Comparison of ENCODE assay signal across 8 mouse cellular contexts in the genomic region with DNA sequence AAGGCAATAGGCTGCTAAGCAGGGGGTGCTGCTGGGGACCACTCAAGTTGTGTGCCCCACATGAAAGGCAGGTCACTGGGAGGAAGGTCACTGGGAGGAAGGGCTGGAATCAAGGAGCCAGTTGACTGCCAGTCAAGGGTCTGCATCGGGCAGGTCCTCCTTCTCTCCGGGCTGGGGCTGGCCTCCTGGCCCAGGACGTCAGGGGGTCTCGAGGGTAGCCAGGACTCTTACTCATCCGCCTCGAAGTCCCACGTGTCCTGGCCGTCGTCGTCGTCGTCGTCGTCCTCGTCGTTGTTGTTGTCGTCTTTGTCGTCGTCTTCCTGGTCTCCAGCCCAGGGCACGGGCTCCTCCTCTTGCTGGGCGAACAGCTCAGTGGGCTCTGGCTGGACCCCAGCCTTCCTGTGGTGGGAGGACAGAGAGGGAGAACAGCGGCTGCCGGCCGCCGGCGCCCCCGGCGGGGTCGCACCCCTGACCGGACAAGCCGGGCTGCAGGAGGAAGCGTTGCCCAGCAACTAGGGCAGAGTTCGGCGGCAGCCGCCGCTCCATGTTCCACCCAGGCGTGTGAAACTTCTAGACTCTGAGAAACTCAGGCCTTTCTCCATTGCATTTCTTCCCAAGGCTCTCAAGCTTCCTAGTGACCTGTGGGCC. TPM values are rescaled to one million over a fixed set of nuclear protein-coding genes. Genes with fewer than 3 reads are reported as not detected.
DNase-seq lines count a peak whose midpoint lies in the region; ATAC-seq lines count a peak whose summit lies in the region.

No protein-coding gene starts in this region.

- no peaks in the 10 kb centered on the region for H3K9me3 ChIP-seq in heart, embryonic 14.5 days (ENCODE audit: control insufficient read depth, low read length)
- no peaks in the 10 kb centered on the region for H3K9me3 ChIP-seq in midbrain, embryonic 14.5 days (ENCODE audit: control insufficient read depth, low read length)

- no peak overlapping the region for H3K27ac ChIP-seq in heart, embryonic 14.5 days (replicated peaks in 1 of 2; ENCODE audit: control insufficient read depth in 1 of 2, insufficient read depth in 1 of 2, low read depth in 2 of 2, low read length in 2 of 2)
- H3K27ac ChIP-seq in midbrain, embryonic 14.5 days (replicated peaks; ENCODE audit: low read depth, low read length), result no peak overlapping the region

- WGBS in heart, embryonic 14.5 days, result 38% methylated on average over 37 of the region's 37 CpGs
- WGBS in midbrain, embryonic 14.5 days, result 27% methylated on average over 37 of the region's 37 CpGs

- H3K27me3 ChIP-seq in heart, embryonic 14.5 days (ENCODE audit: control insufficient read depth, insufficient read depth, low read length), result no peaks in the 10 kb centered on the region
- H3K27me3 ChIP-seq in midbrain, embryonic 14.5 days (ENCODE audit: control insufficient read depth, insufficient read depth, low read length), result no peaks in the 10 kb centered on the region

- DNase-seq in adrenal gland, adult 2 months, result peak; percentile 17
- DNase-seq in adrenal gland, adult 8-10 months, result no peak
- peak; percentile 29 for DNase-seq in adrenal gland, postnatal 14 days
- peak; percentile 67 for DNase-seq in kidney, postnatal 14 days
- peak; percentile 15 for DNase-seq in midbrain, embryonic 14.5 days
- no peak for DNase-seq in left cerebral cortex, adult 9 months (ENCODE audit: low spot score in 2 of 2)
- no peak for DNase-seq in gastrocnemius, postnatal 4 days (ENCODE audit: low spot score in 2 of 2)

- peak overlapping the region; percentile 73 for H3K4me2 ChIP-seq in heart, embryonic 14.5 days (ENCODE audit: low read length)
- peak overlapping the region; percentile 50 for H3K4me2 ChIP-seq in midbrain, embryonic 14.5 days (ENCODE audit: low read length)

- H3K4me3 ChIP-seq in heart, embryonic 14.5 days (ENCODE audit: control insufficient read depth in 1 of 2, insufficient read depth in 1 of 2, low read depth in 1 of 2, low read length in 2 of 2), result peak overlapping the region; percentile 34 to 45
- peak overlapping the region; percentile 22 for H3K4me3 ChIP-seq in midbrain, embryonic 14.5 days (replicated peaks; ENCODE audit: low read depth, low read length)

- peaks cover 7 to 8% of the 10 kb centered on the region in 2 experiments; a peak in 3 of 4 replicates for H3K4me1 ChIP-seq in heart, embryonic 14.5 days (ENCODE audit: control insufficient read depth in 2 of 2, insufficient read depth in 2 of 2, low read length in 2 of 2)
- H3K4me1 ChIP-seq in midbrain, embryonic 14.5 days (ENCODE audit: control insufficient read depth, insufficient read depth, low read length), result peaks cover 5% of the 10 kb centered on the region; the same call in 1 of the 2 replicates

- H3K36me3 ChIP-seq in heart, embryonic 14.5 days (ENCODE audit: control insufficient read depth, insufficient read depth, low read length), result no peaks in the 10 kb centered on the region
- H3K36me3 ChIP-seq in midbrain, embryonic 14.5 days (ENCODE audit: control insufficient read depth, insufficient read depth, low read length), result no peaks in the 10 kb centered on the region

- peak overlapping the region; percentile 61 for H3K9ac ChIP-seq in heart, embryonic 14.5 days (ENCODE audit: low read length)
- no peak overlapping the region; the same call in 1 of the 2 replicates for H3K9ac ChIP-seq in midbrain, embryonic 14.5 days (replicated peaks; ENCODE audit: low read length)

- ATAC-seq in heart, embryonic 14.5 days (ENCODE audit: insufficient number of reproducible peaks, insufficient read depth, low FRiP score, low read depth), result peak; percentile 39; the same call in 1 of the 2 replicates
- no peak for ATAC-seq in midbrain, embryonic 14.5 days (ENCODE audit: low FRiP score, low TSS enrichment)

RNA-seq across cellular contexts. Expression of a gene that starts 7.5 kb away (rescaled TPM):
- 1 to 10 TPM; 1.1 to 1.4 TPM for total RNA-seq in adrenal gland, adult 2 months (2021)
- 0.20 and 0.46 TPM in 2 replicates for polyA plus RNA-seq in adrenal gland, adult 2 months (2012; rRNA removed)
- total RNA-seq in adrenal gland, adult 8-10 months (2022), result 1 to 10 TPM; 1.3 to 2.6 (median 1.7) TPM
- total RNA-seq in adrenal gland, postnatal 14 days (2021), result 0.85 and 1.5 TPM in 2 replicates
- 2.6 and 2.9 TPM in 2 replicates for polyA plus RNA-seq in heart, embryonic 14.5 days (2014; fragmentation: Nextera tagmentation; extraction: Ambion mirVana)
- polyA plus RNA-seq in midbrain, embryonic 14.5 days (2014; fragmentation: Nextera tagmentation; extraction: Ambion mirVana), result 0.74 and 0.83 TPM in 2 replicates
- total RNA-seq in gastrocnemius, postnatal 4 days (2021), result under 1 TPM; 0.18 to 0.39 TPM

RNA-seq across cellular contexts. Expression of a gene that starts 7.6 kb away (rescaled TPM):
- total RNA-seq in adrenal gland, adult 2 months (2021), result not detected
- not detected in 2 replicates for polyA plus RNA-seq in adrenal gland, adult 2 months (2012; rRNA removed)
- total RNA-seq in adrenal gland, adult 8-10 months (2022), result not detected
- not detected in 2 replicates for total RNA-seq in adrenal gland, postnatal 14 days (2021)
- not detected in 2 replicates for polyA plus RNA-seq in heart, embryonic 14.5 days (2014; fragmentation: Nextera tagmentation; extraction: Ambion mirVana)
- polyA plus RNA-seq in midbrain, embryonic 14.5 days (2014; fragmentation: Nextera tagmentation; extraction: Ambion mirVana), result not detected in 2 replicates
- not detected for total RNA-seq in gastrocnemius, postnatal 4 days (2021)

RNA-seq across cellular contexts. Expression of a gene that starts 41.5 kb away (rescaled TPM):
- total RNA-seq in adrenal gland, adult 2 months (2021), result 10 to 100 TPM; 66.3 to 95.7 TPM
- 2.0 and 3.2 TPM in 2 replicates for polyA plus RNA-seq in adrenal gland, adult 2 months (2012; rRNA removed)
- total RNA-seq in adrenal gland, adult 8-10 months (2022), result 100 to 1,000 TPM in 1 of 4 experiments, 10 to 100 TPM in 3; 76.6 to 118 (median 85.6) TPM
- total RNA-seq in adrenal gland, postnatal 14 days (2021), result 100 and 102 TPM in 2 replicates
- 51.2 and 53.6 TPM in 2 replicates for polyA plus RNA-seq in heart, embryonic 14.5 days (2014; fragmentation: Nextera tagmentation; extraction: Ambion mirVana)
- polyA plus RNA-seq in midbrain, embryonic 14.5 days (2014; fragmentation: Nextera tagmentation; extraction: Ambion mirVana), result 74.1 and 83.8 TPM in 2 replicates
- total RNA-seq in gastrocnemius, postnatal 4 days (2021), result 10 to 100 TPM; 46.9 to 64.7 TPM

RNA-seq across cellular contexts. Expression of a gene that starts 47.0 kb away (rescaled TPM):
- total RNA-seq in adrenal gland, adult 2 months (2021), result 1 to 10 TPM; 2.6 to 3.0 TPM
- polyA plus RNA-seq in adrenal gland, adult 2 months (2012; rRNA removed), result 0.35 TPM in 2 replicates
- 1 to 10 TPM; 1.6 to 4.7 (median 2.5) TPM for total RNA-seq in adrenal gland, adult 8-10 months (2022)
- total RNA-seq in adrenal gland, postnatal 14 days (2021), result 2.3 and 3.8 TPM in 2 replicates
- polyA plus RNA-seq in heart, embryonic 14.5 days (2014; fragmentation: Nextera tagmentation; extraction: Ambion mirVana), result 0.49 and 0.66 TPM in 2 replicates
- polyA plus RNA-seq in midbrain, embryonic 14.5 days (2014; fragmentation: Nextera tagmentation; extraction: Ambion mirVana), result 0.16 and 0.42 TPM in 2 replicates
- total RNA-seq in gastrocnemius, postnatal 4 days (2021), result 1 to 10 TPM in 1 of 2 experiments, under 1 TPM in 1; 0.76 to 1.7 TPM

Comparison
In these comparisons a context has a peak if more than half of its experiments do, and no peak if none do; other contexts are left out.
1. DNase-seq: peak in adrenal gland, adult 2 months (single experiment), adrenal gland, postnatal 14 days (single experiment), kidney, postnatal 14 days (single experiment) and midbrain, embryonic 14.5 days (single experiment); none in adrenal gland, adult 8-10 months (single experiment), left cerebral cortex, adult 9 months (0 of 2) and gastrocnemius, postnatal 4 days (0 of 2).